Mouse (Mus musculus): ENCODE measurements around the gene Vamp5. TPM values are rescaled to one million over a fixed set of nuclear protein-coding genes. Genes with fewer than 3 reads are reported as not detected.

Gene Vamp5
- polyA plus RNA-seq, 1 experiment from 2014 or later: 10.5 TPM

DNA sequence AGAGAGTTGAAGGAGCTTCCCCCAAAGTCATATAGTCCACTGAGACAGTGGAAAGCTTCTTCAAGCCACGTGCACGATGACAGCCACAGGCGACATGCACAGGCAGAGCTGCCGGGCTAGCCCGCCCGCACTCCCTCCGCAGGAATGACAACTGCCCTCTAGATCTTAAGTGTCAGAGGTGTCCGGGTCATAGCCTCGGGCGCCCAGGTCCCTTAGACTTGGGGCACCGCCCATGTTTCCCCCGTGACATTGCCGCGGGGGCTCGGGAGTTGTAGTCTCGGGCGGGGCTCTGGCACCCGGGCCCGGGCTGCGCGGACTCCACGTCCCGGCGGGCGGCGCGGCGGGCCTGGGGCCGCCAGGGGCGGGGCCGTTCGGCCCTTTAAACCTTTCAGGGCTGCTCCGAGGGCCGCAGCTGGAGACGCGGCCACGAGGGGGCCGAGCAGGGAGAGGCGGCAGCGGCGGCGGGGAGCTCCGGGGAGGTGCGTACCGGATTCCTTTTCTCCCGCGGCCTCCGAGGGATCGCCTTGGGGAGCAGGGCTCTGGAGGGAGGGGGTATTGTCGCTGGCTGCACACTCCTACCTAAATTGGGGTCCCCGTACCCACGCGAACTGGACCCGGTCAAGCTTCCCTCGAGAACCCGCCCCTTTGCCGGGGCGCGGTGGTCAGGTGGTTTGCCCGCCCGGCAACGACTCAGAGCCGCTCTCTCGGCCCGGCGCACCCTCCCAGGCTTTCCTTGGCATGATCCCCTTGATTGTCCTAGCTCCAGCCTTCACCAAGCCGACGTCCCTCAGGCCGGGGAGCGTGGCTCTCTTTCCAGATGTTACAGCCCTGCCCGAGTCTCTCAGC lies 25.0 kb downstream of the Vamp5 start, which contains the start of gene Tmem150a:
Gene Tmem150a (plus strand): TSS at position 382 of the 846 bp plus-strand sequence.
- peak; percentile 87 for ATAC-seq
- peak within 1 kb of the TSS; percentile 82 for H3K9ac ChIP-seq (replicated peaks; ENCODE audit: low read depth, low read length)
- H3K4me2 ChIP-seq (ENCODE audit: low read length): peak within 1 kb of the TSS; percentile 92
- peaks cover 17% of the 10 kb centered on the region for H3K4me1 ChIP-seq (replicated peaks; ENCODE audit: control insufficient read depth, insufficient read depth, low read length)
- no peaks in the 10 kb centered on the region for H3K9me3 ChIP-seq (ENCODE audit: control insufficient read depth, low read length)
- under 1% methylated on average over 67 of the region's 71 CpGs for WGBS
- peaks cover 11% of the 10 kb centered on the region; the same call in 1 of the 2 replicates for H3K36me3 ChIP-seq (ENCODE audit: control insufficient read depth, insufficient read depth)
- H3K27ac ChIP-seq (ENCODE audit: low read length): 0 out of 2 replicates have a peak within 1 kb of the TSS, but pooled peaks have one; percentile 15
- H3K27me3 ChIP-seq (replicated peaks; ENCODE audit: control insufficient read depth, insufficient read depth, low read length): no peaks in the 10 kb centered on the region
- H3K4me3 ChIP-seq (replicated peaks; ENCODE audit: low read length): peak within 1 kb of the TSS; percentile 68

DNA sequence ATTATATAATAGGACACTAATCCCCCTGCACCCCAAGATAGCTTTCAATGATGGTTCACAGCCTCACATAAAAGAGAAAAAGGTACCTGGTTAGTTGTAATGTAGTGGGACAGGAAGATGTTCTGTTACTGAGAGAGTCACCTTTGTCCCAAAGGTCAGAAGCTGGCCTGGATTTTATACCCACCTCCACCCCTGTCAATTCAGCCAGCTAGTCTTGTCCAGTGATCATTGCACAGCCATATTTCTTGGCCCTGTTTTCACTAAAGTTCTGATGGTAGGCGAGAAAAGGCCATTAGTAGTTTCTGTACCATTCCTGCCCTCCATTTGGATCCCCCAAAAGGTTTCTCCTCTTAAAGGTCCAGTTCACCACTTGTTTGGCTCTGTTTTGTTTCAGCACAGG lies 26.2 kb downstream of the Vamp5 start:
- H3K27me3 ChIP-seq (replicated peaks; ENCODE audit: control insufficient read depth, insufficient read depth, low read length): no peaks in the 10 kb centered on the region
- peaks cover 11% of the 10 kb centered on the region for H3K36me3 ChIP-seq (ENCODE audit: control insufficient read depth, insufficient read depth)
- no peak overlapping the region for H3K9ac ChIP-seq (replicated peaks; ENCODE audit: low read depth, low read length)
- WGBS: 81% methylated on average over 1 of the region's 1 CpGs
- no peak overlapping the region for H3K27ac ChIP-seq (ENCODE audit: low read length)
- H3K4me3 ChIP-seq (replicated peaks; ENCODE audit: low read length): no peak overlapping the region
- no peak for ATAC-seq
- no peaks in the 10 kb centered on the region for H3K9me3 ChIP-seq (ENCODE audit: control insufficient read depth, low read length)
- no peak overlapping the region for H3K4me2 ChIP-seq (ENCODE audit: low read length)
- peaks cover 16% of the 10 kb centered on the region for H3K4me1 ChIP-seq (replicated peaks; ENCODE audit: control insufficient read depth, insufficient read depth, low read length)

DNA sequence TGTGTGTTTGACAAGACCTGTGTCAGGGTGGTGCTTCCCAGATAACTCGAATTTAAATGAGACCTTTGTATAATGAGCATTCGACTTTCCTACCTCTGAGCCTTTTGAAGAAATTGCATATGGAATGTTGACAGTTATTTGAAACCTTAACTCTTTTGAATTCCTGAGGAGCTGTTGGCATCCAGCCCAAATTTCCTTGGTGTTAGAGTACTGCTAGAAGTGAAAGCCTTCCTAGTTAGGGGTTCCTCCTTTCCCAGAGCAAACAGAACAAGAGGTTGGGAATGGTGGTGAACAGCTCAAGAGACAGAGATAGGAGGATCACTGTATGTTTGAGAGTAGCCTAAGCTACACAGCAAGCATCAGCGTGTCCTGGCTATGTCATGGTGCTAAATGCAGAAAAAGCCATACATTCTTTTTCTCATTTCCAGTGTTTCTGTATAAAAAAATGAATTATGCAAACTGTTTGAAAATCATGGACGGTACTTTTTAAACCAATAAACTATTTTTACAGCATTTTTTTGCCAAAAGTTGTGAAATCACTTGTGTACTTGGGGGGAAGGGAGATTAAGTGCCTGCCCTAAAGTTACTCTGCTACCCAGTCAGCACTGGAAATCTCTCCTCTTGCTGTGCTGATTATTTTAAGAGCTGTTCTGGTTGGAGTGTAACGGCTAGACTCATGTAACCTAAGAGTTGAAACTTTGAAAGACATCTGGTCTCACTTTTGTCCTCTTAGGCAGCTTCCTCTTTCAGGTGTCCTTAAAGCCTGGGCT lies 27.4 kb downstream of the Vamp5 start:
- no peak for ATAC-seq
- no peak overlapping the region for H3K9ac ChIP-seq (replicated peaks; ENCODE audit: low read depth, low read length)
- H3K36me3 ChIP-seq (ENCODE audit: control insufficient read depth, insufficient read depth): peaks cover 4% of the 10 kb centered on the region; the same call in 1 of the 2 replicates
- peaks cover 26% of the 10 kb centered on the region for H3K4me1 ChIP-seq (replicated peaks; ENCODE audit: control insufficient read depth, insufficient read depth, low read length)
- WGBS: 69% methylated on average over 5 of the region's 5 CpGs
- H3K27me3 ChIP-seq (replicated peaks; ENCODE audit: control insufficient read depth, insufficient read depth, low read length): no peaks in the 10 kb centered on the region
- no peak overlapping the region for H3K4me3 ChIP-seq (replicated peaks; ENCODE audit: low read length)
- H3K9me3 ChIP-seq (ENCODE audit: control insufficient read depth, low read length): no peaks in the 10 kb centered on the region
- H3K4me2 ChIP-seq (ENCODE audit: low read length): no peak overlapping the region
- no peak overlapping the region for H3K27ac ChIP-seq (ENCODE audit: low read length)

DNA sequence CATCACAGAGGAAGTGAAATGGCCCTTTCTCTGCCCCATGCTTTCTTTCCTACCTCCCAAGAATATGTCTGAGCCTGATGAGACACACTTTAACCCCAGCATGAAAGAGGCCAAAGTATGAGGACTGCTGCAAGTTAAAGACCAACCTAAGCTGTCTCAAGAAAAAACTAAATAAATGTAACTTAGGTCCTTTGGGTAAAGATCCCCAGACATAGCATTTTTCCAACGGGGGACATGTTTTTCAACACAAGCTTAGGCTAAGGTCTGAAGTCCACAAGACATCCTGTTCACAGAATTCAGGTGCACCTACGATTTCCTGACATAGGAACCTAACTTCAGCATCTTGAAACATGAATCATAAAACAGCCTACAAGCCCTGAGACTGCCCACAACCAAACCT lies 30.1 kb downstream of the Vamp5 start:
- no peak for ATAC-seq
- WGBS: 93% methylated on average over 2 of the region's 2 CpGs
- Histone ChIP-seq H3K27ac (ENCODE audit: low read length) (no peak overlapping the region), H3K4me1 (replicated peaks; ENCODE audit: control insufficient read depth, insufficient read depth, low read length) (peaks cover 26% of the 10 kb centered on the region), H3K9ac (replicated peaks; ENCODE audit: low read depth, low read length) (no peak overlapping the region), H3K27me3 (replicated peaks; ENCODE audit: control insufficient read depth, insufficient read depth, low read length) (no peaks in the 10 kb centered on the region), H3K9me3 (ENCODE audit: control insufficient read depth, low read length) (no peaks in the 10 kb centered on the region), H3K4me3 (replicated peaks; ENCODE audit: low read length) (no peak overlapping the region), H3K36me3 (ENCODE audit: control insufficient read depth, insufficient read depth) (peaks cover 4% of the 10 kb centered on the region; the same call in 1 of the 2 replicates), H3K4me2 (ENCODE audit: low read length) (no peak overlapping the region)

DNA sequence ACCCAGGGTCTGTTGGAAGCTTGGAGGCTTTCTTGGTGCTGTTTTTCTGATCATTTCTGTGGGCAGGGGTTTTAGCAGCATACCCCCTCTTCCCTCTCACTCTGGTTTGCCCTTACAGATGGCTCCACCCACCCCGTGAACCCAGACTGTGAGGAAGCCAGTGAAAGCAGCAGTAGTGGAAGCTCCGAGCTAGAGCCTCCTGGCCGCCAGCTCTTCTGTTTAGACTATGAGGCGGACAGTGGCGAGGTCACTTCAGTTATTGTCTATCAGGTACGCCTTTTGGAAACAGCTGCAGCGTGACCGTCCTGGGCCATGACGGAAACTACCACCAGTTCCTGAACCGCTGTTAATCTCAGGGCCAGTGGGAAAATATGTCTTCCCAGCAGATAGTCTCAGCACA lies 31.9 kb downstream of the Vamp5 start:
- Histone ChIP-seq H3K9ac (replicated peaks; ENCODE audit: low read depth, low read length) (no peak overlapping the region), H3K27me3 (replicated peaks; ENCODE audit: control insufficient read depth, insufficient read depth, low read length) (no peaks in the 10 kb centered on the region), H3K27ac (ENCODE audit: low read length) (no peak overlapping the region), H3K9me3 (ENCODE audit: control insufficient read depth, low read length) (no peaks in the 10 kb centered on the region), H3K36me3 (ENCODE audit: control insufficient read depth, insufficient read depth) (peaks cover 4% of the 10 kb centered on the region; the same call in 1 of the 2 replicates), H3K4me3 (replicated peaks; ENCODE audit: low read length) (no peak overlapping the region), H3K4me1 (replicated peaks; ENCODE audit: control insufficient read depth, insufficient read depth, low read length) (peaks cover 32% of the 10 kb centered on the region), H3K4me2 (ENCODE audit: low read length) (peak overlapping the region; percentile 95)
- ATAC-seq: no peak
- 80% methylated on average over 10 of the region's 10 CpGs for WGBS

DNA sequence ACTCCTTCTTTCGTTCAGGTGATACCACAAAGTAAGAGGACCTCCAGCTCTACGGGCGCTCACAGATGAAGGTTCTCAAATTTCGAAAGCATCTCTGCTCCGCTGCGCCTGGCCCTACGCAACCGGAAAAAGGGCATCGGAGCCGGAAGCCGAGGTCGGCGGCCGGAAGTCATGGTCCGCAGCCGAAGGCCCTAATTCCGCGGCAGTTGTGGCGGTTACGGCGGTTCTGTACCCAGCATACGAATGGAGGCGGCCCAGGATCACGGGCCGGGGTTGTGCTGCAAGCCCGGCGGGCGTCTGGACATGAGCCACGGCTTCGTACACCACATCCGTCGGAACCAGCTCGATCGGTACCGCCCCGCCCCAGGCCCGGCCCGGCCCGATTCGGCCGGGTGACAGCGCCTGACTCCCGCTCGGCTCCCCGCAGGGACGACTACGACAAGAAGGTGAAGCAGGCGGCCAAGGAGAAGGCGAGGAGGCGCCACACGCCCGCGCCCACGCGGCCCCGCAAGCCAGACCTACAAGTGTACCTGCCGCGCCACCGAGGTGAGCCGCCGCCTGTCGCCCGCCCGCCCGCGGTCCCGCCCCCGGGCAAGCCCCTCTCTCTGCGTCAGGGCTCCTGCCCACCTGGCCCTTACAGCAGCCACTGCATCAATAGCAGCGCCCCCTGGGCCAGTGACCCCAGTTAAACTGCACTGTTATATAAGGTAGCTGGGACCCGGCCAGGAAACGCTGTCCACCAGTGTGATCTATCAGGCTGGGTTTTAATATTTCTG lies 32.9 kb downstream of the Vamp5 start, which contains the start of gene 0610030E20Rik:
Gene 0610030E20Rik (plus strand): TSS at position 152 of the 776 bp plus-strand sequence.
- 0% methylated on average over 65 of the region's 72 CpGs for WGBS
- Histone ChIP-seq H3K9me3 (ENCODE audit: control insufficient read depth, low read length) (no peaks in the 10 kb centered on the region), H3K27ac (ENCODE audit: low read length) (peak within 1 kb of the TSS; percentile 88), H3K4me3 (replicated peaks; ENCODE audit: low read length) (peak within 1 kb of the TSS; percentile 89), H3K4me1 (replicated peaks; ENCODE audit: control insufficient read depth, insufficient read depth, low read length) (peaks cover 32% of the 10 kb centered on the region), H3K36me3 (ENCODE audit: control insufficient read depth, insufficient read depth) (peaks cover 4% of the 10 kb centered on the region; the same call in 1 of the 2 replicates), H3K4me2 (ENCODE audit: low read length) (peak within 1 kb of the TSS; percentile 95), H3K9ac (replicated peaks; ENCODE audit: low read depth, low read length) (peak within 1 kb of the TSS; percentile 90), H3K27me3 (replicated peaks; ENCODE audit: control insufficient read depth, insufficient read depth, low read length) (no peaks in the 10 kb centered on the region)
- ATAC-seq: peak; percentile 62

DNA sequence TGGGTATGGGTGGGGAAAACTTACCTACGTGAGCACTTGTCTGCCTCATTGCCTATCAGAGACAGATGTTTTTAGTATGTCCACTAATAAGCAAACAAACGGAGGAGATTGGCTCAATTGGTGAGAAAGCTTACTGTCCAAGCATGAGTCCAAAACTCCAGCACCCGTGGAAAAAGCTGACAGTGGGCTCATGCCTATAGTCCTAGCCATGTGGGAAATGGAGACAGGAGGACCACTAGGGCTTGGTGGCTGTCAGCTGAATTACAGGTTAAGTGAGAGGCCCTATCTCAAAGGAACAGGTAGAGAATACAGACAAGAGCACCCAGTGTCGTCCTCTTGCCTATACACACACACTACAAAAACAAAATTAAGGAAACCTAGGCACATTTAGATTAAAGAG lies 34.0 kb downstream of the Vamp5 start:
- WGBS: 86% methylated on average over 4 of the region's 4 CpGs
- no peak for ATAC-seq
- Histone ChIP-seq H3K27ac (ENCODE audit: low read length) (no peak overlapping the region), H3K9me3 (ENCODE audit: control insufficient read depth, low read length) (no peaks in the 10 kb centered on the region), H3K36me3 (ENCODE audit: control insufficient read depth, insufficient read depth) (peaks cover 4% of the 10 kb centered on the region; the same call in 1 of the 2 replicates), H3K4me3 (replicated peaks; ENCODE audit: low read length) (no peak overlapping the region), H3K4me1 (replicated peaks; ENCODE audit: control insufficient read depth, insufficient read depth, low read length) (peaks cover 32% of the 10 kb centered on the region), H3K4me2 (ENCODE audit: low read length) (no peak overlapping the region), H3K27me3 (replicated peaks; ENCODE audit: control insufficient read depth, insufficient read depth, low read length) (no peaks in the 10 kb centered on the region), H3K9ac (replicated peaks; ENCODE audit: low read depth, low read length) (no peak overlapping the region)

DNA sequence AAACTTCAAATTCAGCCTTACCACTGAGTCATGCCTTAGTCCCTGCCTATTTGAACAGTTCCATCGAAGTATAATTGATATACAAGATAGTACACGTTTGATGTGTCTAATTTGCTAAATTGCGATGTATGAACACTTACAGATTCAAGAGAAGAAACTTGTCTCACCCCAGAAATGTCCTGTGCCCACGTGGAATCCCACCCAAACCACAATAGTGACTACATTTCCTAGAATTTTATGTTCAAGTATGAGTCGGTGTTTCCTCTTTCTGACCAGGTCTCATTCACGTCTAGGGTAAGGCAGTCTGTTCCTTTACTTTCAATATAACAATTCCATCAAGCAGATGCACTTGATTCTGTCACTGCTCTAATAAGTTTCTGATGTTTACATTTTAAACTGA lies 34.6 kb downstream of the Vamp5 start:
- Histone ChIP-seq H3K27me3 (replicated peaks; ENCODE audit: control insufficient read depth, insufficient read depth, low read length) (no peaks in the 10 kb centered on the region), H3K27ac (ENCODE audit: low read length) (no peak overlapping the region), H3K4me1 (replicated peaks; ENCODE audit: control insufficient read depth, insufficient read depth, low read length) (peaks cover 32% of the 10 kb centered on the region), H3K4me2 (ENCODE audit: low read length) (peak overlapping the region; percentile 97), H3K9ac (replicated peaks; ENCODE audit: low read depth, low read length) (no peak overlapping the region; the same call in 1 of the 2 replicates), H3K4me3 (replicated peaks; ENCODE audit: low read length) (peak overlapping the region; percentile 60), H3K36me3 (ENCODE audit: control insufficient read depth, insufficient read depth) (peaks cover 4% of the 10 kb centered on the region; the same call in 1 of the 2 replicates), H3K9me3 (ENCODE audit: control insufficient read depth, low read length) (no peaks in the 10 kb centered on the region)
- 54% methylated on average over 6 of the region's 6 CpGs for WGBS
- no peak for ATAC-seq
